Mouse (Mus musculus): ENCODE results near the gene Rexo1.

DNA sequence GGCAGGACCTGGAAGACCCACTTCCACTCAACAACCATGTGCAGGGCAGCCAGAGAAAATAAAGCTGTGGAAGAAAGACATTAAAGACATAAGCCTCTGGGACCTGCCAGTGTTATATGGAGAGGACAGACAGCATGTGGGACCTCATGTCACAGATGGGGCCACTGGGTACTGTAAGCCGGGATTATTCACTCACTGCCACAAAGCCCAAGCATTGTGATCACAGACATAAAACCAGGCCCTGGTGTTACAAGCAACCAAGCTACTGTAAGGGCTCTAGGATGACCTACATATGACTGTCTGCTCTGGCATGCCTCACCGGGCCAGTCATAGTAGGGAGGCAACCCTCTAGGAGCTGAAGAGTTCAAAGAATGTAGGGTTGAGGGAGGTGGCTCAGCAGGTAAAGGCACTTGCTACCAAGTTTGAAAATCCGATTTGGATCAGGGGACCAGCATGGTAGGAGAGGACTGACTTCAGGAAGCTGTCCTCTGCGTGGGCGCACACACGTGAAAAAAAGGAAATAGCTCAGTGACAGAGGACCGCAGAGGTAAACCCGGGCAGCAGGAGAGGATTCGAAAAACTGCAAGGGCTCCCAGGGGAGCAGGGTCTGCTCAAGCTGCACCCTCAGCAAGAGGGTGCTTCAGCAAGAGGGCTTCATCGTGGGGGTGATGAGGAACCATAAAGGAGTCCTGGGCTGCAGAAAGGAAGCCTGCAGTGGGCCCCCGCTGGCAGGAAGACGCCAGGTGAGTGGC, 27.9 kb upstream of the Rexo1 start:
- TF ChIP-seq CTCF (IDR thresholded peaks at IDR 0.05; ENCODE audit: low read depth, low read length), result no peak
- TF ChIP-seq TAL1 (conservative IDR thresholded peaks at IDR 0.05; ENCODE audit: low read depth, low read length), result no peak
- TF ChIP-seq GATA1 (IDR thresholded peaks at IDR 0.05; ENCODE audit: borderline replicate concordance, low read length), result no peak
- no peak for TF ChIP-seq GATA2 (IDR thresholded peaks at IDR 0.05; ENCODE audit: borderline replicate concordance, low read depth, low read length)
- no peak for TF ChIP-seq POLR2AphosphoS5 (IDR thresholded peaks at IDR 0.05; ENCODE audit: insufficient replicate concordance, low read depth, low read length)

Data from G1E (cell line).